7 mouse cellular contexts compared by ENCODE assay signal in genomic region chr1:34060446-34060845, GRCm38 (mm10).
DNase-seq lines count a peak whose midpoint lies in the region; ATAC-seq and TF ChIP-seq lines count a peak whose summit lies in the region.

No protein-coding gene starts in this region.

- WGBS in neural tube, embryonic 11.5 days, result 10% methylated on average over 6 of the region's 6 CpGs
- 5% methylated on average over 6 of the region's 6 CpGs for WGBS in forebrain, embryonic 12.5 days
- 7% methylated on average over 6 of the region's 6 CpGs for WGBS in hindbrain, postnatal 0 days
- WGBS in midbrain, embryonic 13.5 days, result 11% methylated on average over 6 of the region's 6 CpGs

- peak overlapping the region; percentile 19; the same call in 1 of the 2 replicates for H3K4me2 ChIP-seq in neural tube, embryonic 11.5 days (ENCODE audit: low read depth)
- peak overlapping the region; percentile 31 for H3K4me2 ChIP-seq in forebrain, embryonic 12.5 days
- H3K4me2 ChIP-seq in hindbrain, postnatal 0 days (ENCODE audit: low read depth, low read length), result peak overlapping the region; percentile 29; the same call in 1 of the 2 replicates
- peak overlapping the region; percentile 19 for H3K4me2 ChIP-seq in midbrain, embryonic 13.5 days (replicated peaks)

- no peak for TF ChIP-seq CTCF in hindbrain, postnatal 0 days (IDR thresholded peaks at IDR 0.05; ENCODE audit: low read depth)

- peak; percentile 47 for ATAC-seq in neural tube, embryonic 11.5 days (ENCODE audit: insufficient read depth, low FRiP score, low TSS enrichment)
- peak; percentile 63 for ATAC-seq in forebrain, embryonic 12.5 days (ENCODE audit: low FRiP score)
- ATAC-seq in hindbrain, postnatal 0 days, result 0 out of 2 replicates have a peak, but pooled peaks have one; percentile 29
- peak; percentile 59 for ATAC-seq in midbrain, embryonic 13.5 days
- ATAC-seq in erythroblast, adult 5-6 weeks (replicated peaks; ENCODE audit: low FRiP score, poor library complexity, severe bottlenecking), result no peak

- peak; percentile 43 for DNase-seq in neural tube, embryonic 11.5 days (ENCODE audit: low spot score)
- no peak for DNase-seq in neural tube, embryonic 10.5 days (ENCODE audit: extremely low spot score, low spot score)
- peak; percentile 46 for DNase-seq in hindbrain, postnatal 0 days (ENCODE audit: low spot score)
- DNase-seq in frontal cortex, postnatal 36 days (ENCODE audit: low spot score in 2 of 2), result no peak

- no peak overlapping the region for H3K4me3 ChIP-seq in neural tube, embryonic 11.5 days (ENCODE audit: low read depth, low read length)
- H3K4me3 ChIP-seq in forebrain, embryonic 12.5 days (replicated peaks), result no peak overlapping the region
- H3K4me3 ChIP-seq in hindbrain, postnatal 0 days (ENCODE audit: low read length), result no peak overlapping the region
- H3K4me3 ChIP-seq in midbrain, embryonic 13.5 days (replicated peaks), result no peak overlapping the region

- peaks cover 12% of the 10 kb centered on the region for H3K4me1 ChIP-seq in neural tube, embryonic 11.5 days (ENCODE audit: control insufficient read depth, insufficient read depth, low read length)
- H3K4me1 ChIP-seq in forebrain, embryonic 12.5 days, result peaks cover 35% of the 10 kb centered on the region
- peaks cover 10% of the 10 kb centered on the region for H3K4me1 ChIP-seq in hindbrain, postnatal 0 days (ENCODE audit: insufficient read depth, low read length)
- peaks cover 33% of the 10 kb centered on the region for H3K4me1 ChIP-seq in midbrain, embryonic 13.5 days (replicated peaks)

- H3K9ac ChIP-seq in neural tube, embryonic 11.5 days (ENCODE audit: low read length), result no peak overlapping the region
- H3K9ac ChIP-seq in forebrain, embryonic 12.5 days, result no peak overlapping the region
- no peak overlapping the region for H3K9ac ChIP-seq in hindbrain, postnatal 0 days (replicated peaks; ENCODE audit: low read length)
- no peak overlapping the region for H3K9ac ChIP-seq in midbrain, embryonic 13.5 days (replicated peaks)

- no peaks in the 10 kb centered on the region for H3K9me3 ChIP-seq in neural tube, embryonic 11.5 days (ENCODE audit: control insufficient read depth, low read length)
- no peaks in the 10 kb centered on the region for H3K9me3 ChIP-seq in forebrain, embryonic 12.5 days
- H3K9me3 ChIP-seq in hindbrain, postnatal 0 days (ENCODE audit: low read length), result no peaks in the 10 kb centered on the region
- no peaks in the 10 kb centered on the region for H3K9me3 ChIP-seq in midbrain, embryonic 13.5 days

- no peaks in the 10 kb centered on the region for H3K36me3 ChIP-seq in neural tube, embryonic 11.5 days (ENCODE audit: control insufficient read depth, insufficient read depth, low read length)
- no peaks in the 10 kb centered on the region for H3K36me3 ChIP-seq in forebrain, embryonic 12.5 days (replicated peaks)
- H3K36me3 ChIP-seq in hindbrain, postnatal 0 days (ENCODE audit: insufficient read depth, low read length), result no peaks in the 10 kb centered on the region
- H3K36me3 ChIP-seq in midbrain, embryonic 13.5 days, result no peaks in the 10 kb centered on the region

- 0 out of 2 replicates have a peak overlapping the region, but pooled peaks have one; percentile 20 for H3K27ac ChIP-seq in neural tube, embryonic 11.5 days (ENCODE audit: low read depth, low read length)
- H3K27ac ChIP-seq in forebrain, embryonic 12.5 days, result peak overlapping the region; percentile 54; the same call in 1 of the 2 replicates
- H3K27ac ChIP-seq in hindbrain, postnatal 0 days, result no peak overlapping the region
- peak overlapping the region; percentile 64; the same call in 1 of the 2 replicates for H3K27ac ChIP-seq in midbrain, embryonic 13.5 days

- no peaks in the 10 kb centered on the region for H3K27me3 ChIP-seq in neural tube, embryonic 11.5 days (ENCODE audit: control insufficient read depth, insufficient read depth, low read length)
- H3K27me3 ChIP-seq in forebrain, embryonic 12.5 days, result no peaks in the 10 kb centered on the region
- no peaks in the 10 kb centered on the region for H3K27me3 ChIP-seq in hindbrain, postnatal 0 days (ENCODE audit: insufficient read depth, low read length)
- no peaks in the 10 kb centered on the region for H3K27me3 ChIP-seq in midbrain, embryonic 13.5 days

Comparison
In these comparisons a context has a peak if more than half of its experiments do, and no peak if none do; other contexts are left out.
1. DNase-seq: peak in neural tube, embryonic 11.5 days (single experiment) and hindbrain, postnatal 0 days (single experiment); none in neural tube, embryonic 10.5 days (single experiment) and frontal cortex, postnatal 36 days (0 of 2).
2. Peak in every context shown above with its lines, with median percentiles within 50 percentile points of each other: H3K4me2 ChIP-seq.